In the genomic region with DNA sequence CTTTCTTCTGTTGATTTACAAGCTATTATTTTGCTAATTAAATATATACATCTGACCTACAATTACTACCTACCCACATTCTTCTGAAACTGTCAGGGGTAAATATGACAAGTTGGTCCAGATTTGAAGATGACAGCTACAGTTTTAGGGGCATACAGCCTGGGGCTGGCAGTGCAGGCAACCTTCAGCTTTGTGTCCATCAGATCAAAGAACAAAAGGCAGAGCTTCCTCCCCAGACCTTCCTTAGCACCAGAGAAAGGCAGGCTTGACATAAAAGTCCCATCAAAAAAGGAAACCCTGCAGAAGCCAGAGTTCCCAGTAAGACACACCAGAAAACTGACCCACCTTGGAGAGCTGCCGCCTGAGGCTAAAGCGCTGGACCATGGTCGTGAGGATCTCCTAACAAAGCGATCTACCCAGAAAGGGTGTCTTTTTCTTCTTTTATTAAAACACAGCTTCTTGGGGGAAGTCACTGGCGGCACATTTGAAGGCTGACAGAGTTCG, we compare ENCODE assay signal across 8 mouse cellular contexts.
DNase-seq lines count a peak whose midpoint lies in the region; ATAC-seq and TF ChIP-seq lines count a peak whose summit lies in the region.

No protein-coding gene starts in this region.

- no peak for TF ChIP-seq EP300 in liver, embryonic 14.5 days (IDR thresholded peaks at IDR 0.05; ENCODE audit: low read depth)

- intact Hi-C loops in gastrocnemius, adult 2 months (cut with DNase I), result loop anchor here (5.0 kb wide), 1 partner anchor 75 kb away; no protein-coding TSS in a partner anchor

- TF ChIP-seq CTCF in gastrocnemius, adult 2 months (IDR thresholded peaks at IDR 0.05), result no peak
- TF ChIP-seq CTCF in liver, embryonic 14.5 days (IDR thresholded peaks at IDR 0.05; ENCODE audit: low read depth), result no peak

- no peaks in the 10 kb centered on the region for H3K9me3 ChIP-seq in liver, embryonic 14.5 days (ENCODE audit: control insufficient read depth, low read length)

- H3K4me2 ChIP-seq in liver, embryonic 14.5 days (ENCODE audit: low read depth), result peak overlapping the region; percentile 76

- H3K36me3 ChIP-seq in liver, embryonic 14.5 days (replicated peaks; ENCODE audit: control insufficient read depth, insufficient read depth, low read depth), result no peaks in the 10 kb centered on the region

- no peak for ATAC-seq in liver, embryonic 14.5 days (ENCODE audit: insufficient read depth)

- DNase-seq in gastrocnemius, adult 2 months, result peak; percentile 38
- DNase-seq in gastrocnemius, adult 8-10 months (ENCODE audit: low spot score in 2 of 2), result no peak
- DNase-seq in thymus, postnatal 0 days (ENCODE audit: low spot score), result peak; percentile 9
- DNase-seq in thymus, postnatal 4 days, result no peak
- no peak for DNase-seq in liver, embryonic 14.5 days (ENCODE audit: low read depth in 3 of 3, low spot score in 3 of 3)
- DNase-seq in right cerebral cortex, postnatal 4 days, result no peak
- no peak for DNase-seq in spleen, postnatal 10 days (ENCODE audit: low spot score in 2 of 2)
- no peak for DNase-seq in frontal cortex, postnatal 10 days (ENCODE audit: low spot score in 2 of 2)

- H3K4me1 ChIP-seq in liver, embryonic 14.5 days (replicated peaks; ENCODE audit: control insufficient read depth in 2 of 2, insufficient read depth in 2 of 2, low read length in 1 of 2), result peaks cover 4 to 7% of the 10 kb centered on the region in 2 experiments; a peak in 2 of 4 replicates

- peak overlapping the region; percentile 82 for H3K27ac ChIP-seq in gastrocnemius, adult 2 months
- no peak overlapping the region for H3K27ac ChIP-seq in liver, embryonic 14.5 days

- peak overlapping the region; percentile 45; the same call in 1 of the 2 replicates for H3K9ac ChIP-seq in liver, embryonic 14.5 days (replicated peaks)

- H3K27me3 ChIP-seq in liver, embryonic 14.5 days (ENCODE audit: control insufficient read depth, insufficient read depth, low read length), result no peaks in the 10 kb centered on the region

- peak overlapping the region; percentile 82 for H3K4me3 ChIP-seq in gastrocnemius, adult 2 months
- H3K4me3 ChIP-seq in liver, embryonic 14.5 days (ENCODE audit: insufficient read depth in 1 of 2, low read depth in 2 of 2, low read length in 2 of 2), result peak overlapping the region; percentile 39 to 64

- 9% methylated on average over 6 of the region's 6 CpGs for WGBS in liver, embryonic 14.5 days (ENCODE audit: insufficient replicate concordance)

Comparison
In these comparisons a context has a peak if more than half of its experiments do, and no peak if none do; other contexts are left out.
1. DNase-seq: peak in gastrocnemius, adult 2 months (single experiment) and thymus, postnatal 0 days (single experiment); none in gastrocnemius, adult 8-10 months (0 of 2), thymus, postnatal 4 days (single experiment), liver, embryonic 14.5 days (0 of 3), right cerebral cortex, postnatal 4 days (single experiment), spleen, postnatal 10 days (0 of 2) and frontal cortex, postnatal 10 days (0 of 2).